Mouse (Mus musculus): ENCODE measurements around the gene Dhfr. TPM values are rescaled to one million over a fixed set of nuclear protein-coding genes. Genes with fewer than 3 reads are reported as not detected.

Gene Dhfr
- 5.3 and 5.9 TPM in 2 replicates for polyA plus RNA-seq (2015; fragmentation: Nextera tagmentation; extraction: Ambion mirVana)

- WGBS: under 1% methylated on average over 76 of the region's 76 CpGs
- H3K4me3 ChIP-seq: peak within 1 kb of the TSS; percentile 62
- H3K4me2 ChIP-seq: peak within 1 kb of the TSS; percentile 99
These were observed at the start of gene Dhfr, which contains the start of gene Msh3 for GRCm38 (mm10) chr13:92354456-92355271. Gene Dhfr (plus strand): TSS chr13:92354726. Gene Msh3 (minus strand): TSS chr13:92355003.

GRCm38 (mm10) chr13:92305680-92306079, 48.8 kb upstream of the Dhfr start, which contains the start of gene Gm20379:
Gene Gm20379 (plus strand): TSS chr13:92305980.
- no peak for ATAC-seq (ENCODE audit: low FRiP score, low read depth)
- no peak within 1 kb of the TSS for H3K9ac ChIP-seq
- H3K4me2 ChIP-seq: no peak within 1 kb of the TSS
- H3K36me3 ChIP-seq: peaks cover 15% of the 10 kb centered on the region; the same call in 1 of the 2 replicates
- no peak within 1 kb of the TSS for H3K4me3 ChIP-seq
- WGBS: 96% methylated on average over 11 of the region's 11 CpGs
- no peaks in the 10 kb centered on the region for H3K4me1 ChIP-seq (replicated peaks)
- no peak within 1 kb of the TSS for H3K27ac ChIP-seq (replicated peaks)
- no peaks in the 10 kb centered on the region for H3K9me3 ChIP-seq
- no peaks in the 10 kb centered on the region for H3K27me3 ChIP-seq

More at GRCm38 (mm10) chr13:92354456-92355271, at the start of gene Dhfr, which contains the start of gene Msh3:
- Histone ChIP-seq H3K9ac (peak within 1 kb of the TSS; percentile 60), H3K27ac (replicated peaks) (peak within 1 kb of the TSS; percentile 88), H3K36me3 (no peaks in the 10 kb centered on the region), H3K9me3 (no peaks in the 10 kb centered on the region), H3K27me3 (no peaks in the 10 kb centered on the region), H3K4me1 (replicated peaks) (peaks cover 22% of the 10 kb centered on the region)
- peak; percentile 99 for ATAC-seq (ENCODE audit: low FRiP score, low read depth)

- Histone ChIP-seq H3K27ac (replicated peaks) (no peak overlapping the region), H3K36me3 (no peaks in the 10 kb centered on the region), H3K4me1 (replicated peaks) (no peaks in the 10 kb centered on the region), H3K4me3 (no peak overlapping the region), H3K27me3 (no peaks in the 10 kb centered on the region), H3K4me2 (no peak overlapping the region), H3K9me3 (no peaks in the 10 kb centered on the region), H3K9ac (no peak overlapping the region)
- ATAC-seq (ENCODE audit: low FRiP score, low read depth): no peak
- WGBS: 93% methylated on average over 5 of the region's 5 CpGs
These were observed 39.9 kb upstream of the Dhfr start for GRCm38 (mm10) chr13:92314613-92315012.

- Histone ChIP-seq H3K4me3 (no peak overlapping the region), H3K36me3 (0 out of 2 replicates have a peak, but pooled peaks cover 4% of the 10 kb centered on the region), H3K27me3 (no peaks in the 10 kb centered on the region), H3K9me3 (no peaks in the 10 kb centered on the region), H3K9ac (no peak overlapping the region), H3K27ac (replicated peaks) (no peak overlapping the region), H3K4me1 (replicated peaks) (no peaks in the 10 kb centered on the region), H3K4me2 (no peak overlapping the region)
- 94% methylated on average over 5 of the region's 5 CpGs for WGBS
- no peak for ATAC-seq (ENCODE audit: low FRiP score, low read depth)
These were observed 33.8 kb upstream of the Dhfr start for GRCm38 (mm10) chr13:92320770-92321169.

- Histone ChIP-seq H3K4me1 (replicated peaks) (no peaks in the 10 kb centered on the region), H3K36me3 (0 out of 2 replicates have a peak, but pooled peaks cover 4% of the 10 kb centered on the region), H3K4me2 (no peak overlapping the region), H3K4me3 (no peak overlapping the region), H3K27me3 (no peaks in the 10 kb centered on the region), H3K9ac (no peak overlapping the region), H3K27ac (replicated peaks) (no peak overlapping the region), H3K9me3 (no peaks in the 10 kb centered on the region)
- WGBS: 78% methylated on average over 5 of the region's 5 CpGs
- ATAC-seq (ENCODE audit: low FRiP score, low read depth): no peak
These were observed 28.5 kb upstream of the Dhfr start for GRCm38 (mm10) chr13:92326030-92326429.

- WGBS: 89% methylated on average over 2 of the region's 2 CpGs
- H3K27me3 ChIP-seq: no peaks in the 10 kb centered on the region
- H3K36me3 ChIP-seq: peaks cover 3% of the 10 kb centered on the region; the same call in 1 of the 2 replicates
- H3K4me1 ChIP-seq (replicated peaks): no peaks in the 10 kb centered on the region
- no peak overlapping the region for H3K27ac ChIP-seq (replicated peaks)
- no peak overlapping the region for H3K4me3 ChIP-seq
- ATAC-seq (ENCODE audit: low FRiP score, low read depth): no peak
- H3K9ac ChIP-seq: no peak overlapping the region
- no peak overlapping the region for H3K4me2 ChIP-seq
- no peaks in the 10 kb centered on the region for H3K9me3 ChIP-seq
These were observed 26.5 kb upstream of the Dhfr start for GRCm38 (mm10) chr13:92328000-92328399.

GRCm38 (mm10) chr13:92330621-92331020, 23.9 kb upstream of the Dhfr start:
- Histone ChIP-seq H3K27ac (replicated peaks) (no peak overlapping the region), H3K4me1 (replicated peaks) (no peaks in the 10 kb centered on the region), H3K4me2 (no peak overlapping the region), H3K4me3 (no peak overlapping the region), H3K27me3 (no peaks in the 10 kb centered on the region), H3K36me3 (peaks cover 3% of the 10 kb centered on the region; the same call in 1 of the 2 replicates), H3K9me3 (no peaks in the 10 kb centered on the region), H3K9ac (no peak overlapping the region)
- ATAC-seq (ENCODE audit: low FRiP score, low read depth): no peak
- 95% methylated on average over 3 of the region's 3 CpGs for whole genome bisulfite sequencing

- no peaks in the 10 kb centered on the region for H3K9me3 ChIP-seq
- H3K27ac ChIP-seq (replicated peaks): no peak overlapping the region
- H3K4me1 ChIP-seq (replicated peaks): no peaks in the 10 kb centered on the region
- no peak for ATAC-seq (ENCODE audit: low FRiP score, low read depth)
- H3K27me3 ChIP-seq: no peaks in the 10 kb centered on the region
- no peak overlapping the region for H3K4me2 ChIP-seq
- WGBS: 86% methylated on average over 15 of the region's 15 CpGs
- H3K36me3 ChIP-seq: peaks cover 3% of the 10 kb centered on the region; the same call in 1 of the 2 replicates
- H3K9ac ChIP-seq: no peak overlapping the region
- no peak overlapping the region for H3K4me3 ChIP-seq
These were observed 22.2 kb upstream of the Dhfr start for GRCm38 (mm10) chr13:92332103-92332879.

- peaks cover 3% of the 10 kb centered on the region; the same call in 1 of the 2 replicates for H3K36me3 ChIP-seq
- H3K27ac ChIP-seq (replicated peaks): no peak overlapping the region
- no peaks in the 10 kb centered on the region for H3K27me3 ChIP-seq
- H3K9me3 ChIP-seq: no peaks in the 10 kb centered on the region
- ATAC-seq (ENCODE audit: low FRiP score, low read depth): no peak
- no peak overlapping the region for H3K9ac ChIP-seq
- H3K4me3 ChIP-seq: no peak overlapping the region
- no peak overlapping the region for H3K4me2 ChIP-seq
- H3K4me1 ChIP-seq (replicated peaks): no peaks in the 10 kb centered on the region
- WGBS: 97% methylated on average over 1 of the region's 1 CpGs
These were observed 17.7 kb upstream of the Dhfr start for GRCm38 (mm10) chr13:92336857-92337256.

- H3K4me3 ChIP-seq: no peak overlapping the region
- peaks cover 6% of the 10 kb centered on the region; the same call in 1 of the 2 replicates for H3K36me3 ChIP-seq
- H3K9ac ChIP-seq: no peak overlapping the region
- no peaks in the 10 kb centered on the region for H3K27me3 ChIP-seq
- WGBS: 87% methylated on average over 6 of the region's 6 CpGs
- no peak for ATAC-seq (ENCODE audit: low FRiP score, low read depth)
- no peaks in the 10 kb centered on the region for H3K9me3 ChIP-seq
- H3K27ac ChIP-seq (replicated peaks): no peak overlapping the region
- H3K4me1 ChIP-seq (replicated peaks): no peaks in the 10 kb centered on the region
- no peak overlapping the region for H3K4me2 ChIP-seq
These were observed 16.6 kb upstream of the Dhfr start for GRCm38 (mm10) chr13:92337773-92338462.

- Histone ChIP-seq H3K9ac (no peak overlapping the region), H3K4me1 (replicated peaks) (no peaks in the 10 kb centered on the region), H3K4me2 (no peak overlapping the region), H3K27me3 (no peaks in the 10 kb centered on the region), H3K27ac (replicated peaks) (no peak overlapping the region), H3K36me3 (peaks cover 15% of the 10 kb centered on the region), H3K4me3 (no peak overlapping the region), H3K9me3 (no peaks in the 10 kb centered on the region)
- no peak for ATAC-seq (ENCODE audit: low FRiP score, low read depth)
- 97% methylated on average over 3 of the region's 3 CpGs for WGBS
These were observed 14.7 kb upstream of the Dhfr start for GRCm38 (mm10) chr13:92339787-92340186.

Measured in hindbrain, embryonic 15.5 days (tissue).